Comparison of ENCODE assay signal across 7 mouse cellular contexts in the genomic region with DNA sequence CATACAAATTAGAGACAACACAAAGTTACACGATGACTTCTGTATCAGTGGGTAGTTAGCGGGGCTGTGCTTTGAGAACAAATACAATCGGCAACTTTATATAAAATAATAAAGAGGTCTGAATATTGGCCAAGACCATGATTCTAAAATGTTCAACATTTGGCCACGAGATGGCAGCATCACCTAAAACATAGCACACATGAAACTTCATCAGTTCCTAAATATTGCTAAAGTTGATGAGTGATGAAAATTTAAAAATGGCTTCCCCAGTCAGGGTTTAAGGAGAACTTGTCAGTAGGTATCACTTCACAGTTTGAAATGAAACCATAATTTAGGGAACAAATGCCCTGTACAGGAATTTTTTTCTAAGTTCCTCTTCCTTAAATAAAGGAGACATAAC.
A peak's percentile ranks its signal among the peaks of the same experiment; 100 is the strongest.
DNase-seq lines count a peak whose midpoint lies in the region; ATAC-seq and TF ChIP-seq lines count a peak whose summit lies in the region.

No protein-coding gene starts in this region.

- no peak for ATAC-seq in embryonic facial prominence, embryonic 14.5 days (ENCODE audit: low read depth)
- peak; percentile 63; the same call in 1 of the 2 replicates for ATAC-seq in hindbrain, embryonic 16.5 days
- no peak for ATAC-seq in limb, embryonic 11.5 days (ENCODE audit: insufficient number of reproducible peaks, low FRiP score, low TSS enrichment, low read depth)

- H3K9ac ChIP-seq in embryonic facial prominence, embryonic 14.5 days (ENCODE audit: low read depth, low read length), result no peak overlapping the region
- H3K9ac ChIP-seq in hindbrain, embryonic 16.5 days (ENCODE audit: low read depth, low read length), result no peak overlapping the region
- no peak overlapping the region for H3K9ac ChIP-seq in limb, embryonic 11.5 days (ENCODE audit: low read length)

- no peaks in the 10 kb centered on the region for H3K9me3 ChIP-seq in embryonic facial prominence, embryonic 14.5 days (ENCODE audit: control insufficient read depth, low read length)
- no peaks in the 10 kb centered on the region for H3K9me3 ChIP-seq in hindbrain, embryonic 16.5 days (ENCODE audit: control insufficient read depth, low read length)
- no peaks in the 10 kb centered on the region for H3K9me3 ChIP-seq in limb, embryonic 11.5 days (ENCODE audit: control insufficient read depth, low read length)

- no peak overlapping the region for H3K27ac ChIP-seq in thymus, adult 2 months (ENCODE audit: control insufficient read depth, insufficient read depth, low read length)
- H3K27ac ChIP-seq in embryonic facial prominence, embryonic 14.5 days (replicated peaks; ENCODE audit: low read depth, low read length), result no peak overlapping the region
- no peak overlapping the region for H3K27ac ChIP-seq in hindbrain, embryonic 16.5 days (ENCODE audit: low read depth, low read length)
- no peak overlapping the region for H3K27ac ChIP-seq in limb, embryonic 11.5 days (replicated peaks; ENCODE audit: low read depth, low read length)

- no peaks in the 10 kb centered on the region for H3K27me3 ChIP-seq in thymus, adult 2 months (ENCODE audit: control insufficient read depth, insufficient read depth, low read length)
- H3K27me3 ChIP-seq in embryonic facial prominence, embryonic 14.5 days (replicated peaks; ENCODE audit: control insufficient read depth, insufficient read depth, low read length), result no peaks in the 10 kb centered on the region
- no peaks in the 10 kb centered on the region for H3K27me3 ChIP-seq in hindbrain, embryonic 16.5 days (replicated peaks; ENCODE audit: control insufficient read depth, insufficient read depth, low read length)
- H3K27me3 ChIP-seq in limb, embryonic 11.5 days (ENCODE audit: control insufficient read depth, insufficient read depth, low read length), result no peaks in the 10 kb centered on the region

- 32% methylated on average over 4 of the region's 4 CpGs for WGBS in thymus, adult 2 months
- 28% methylated on average over 4 of the region's 4 CpGs for WGBS in embryonic facial prominence, embryonic 14.5 days
- WGBS in hindbrain, embryonic 16.5 days, result 28% methylated on average over 4 of the region's 4 CpGs
- 44% methylated on average over 4 of the region's 4 CpGs for WGBS in limb, embryonic 11.5 days

- no peak for TF ChIP-seq CTCF in thymus, adult 2 months (IDR thresholded peaks at IDR 0.05; ENCODE audit: borderline replicate concordance, control insufficient read depth, extremely low read depth, insufficient read depth, low read length, poor library complexity)

- no peaks in the 10 kb centered on the region for H3K4me1 ChIP-seq in thymus, adult 2 months (replicated peaks; ENCODE audit: control insufficient read depth, insufficient read depth, low read length)
- no peaks in the 10 kb centered on the region for H3K4me1 ChIP-seq in embryonic facial prominence, embryonic 14.5 days (ENCODE audit: control insufficient read depth, insufficient read depth, low read length)
- H3K4me1 ChIP-seq in hindbrain, embryonic 16.5 days (ENCODE audit: control insufficient read depth, insufficient read depth, low read depth, low read length), result no peaks in the 10 kb centered on the region
- H3K4me1 ChIP-seq in limb, embryonic 11.5 days (ENCODE audit: control insufficient read depth, insufficient read depth, low read length), result no peaks in the 10 kb centered on the region

- H3K36me3 ChIP-seq in thymus, adult 2 months (ENCODE audit: control insufficient read depth, insufficient read depth, low read length), result no peaks in the 10 kb centered on the region
- no peaks in the 10 kb centered on the region for H3K36me3 ChIP-seq in embryonic facial prominence, embryonic 14.5 days (ENCODE audit: control insufficient read depth, insufficient read depth, low read length)
- H3K36me3 ChIP-seq in hindbrain, embryonic 16.5 days (ENCODE audit: control insufficient read depth, insufficient read depth, low read length), result no peaks in the 10 kb centered on the region
- no peaks in the 10 kb centered on the region for H3K36me3 ChIP-seq in limb, embryonic 11.5 days (ENCODE audit: control insufficient read depth, insufficient read depth, low read length)

- DNase-seq in thymus, adult 2 months, result peak; percentile 26
- no peak for DNase-seq in thymus, adult 18-20 months
- peak; percentile 62 for DNase-seq in adrenal gland, postnatal 14 days
- peak; percentile 69 for DNase-seq in embryonic facial prominence, embryonic 14.5 days (ENCODE audit: low spot score)
- peak; percentile 80 for DNase-seq in limb, embryonic 11.5 days (ENCODE audit: low spot score)
- peak; percentile 22 for DNase-seq in retina, adult 2 months (ENCODE audit: low read depth, low spot score)

- H3K4me2 ChIP-seq in embryonic facial prominence, embryonic 14.5 days (ENCODE audit: low read depth, low read length), result no peak overlapping the region
- no peak overlapping the region for H3K4me2 ChIP-seq in hindbrain, embryonic 16.5 days (ENCODE audit: low read length)
- H3K4me2 ChIP-seq in limb, embryonic 11.5 days (ENCODE audit: low read depth, severe bottlenecking), result no peak overlapping the region

- H3K4me3 ChIP-seq in thymus, adult 2 months (ENCODE audit: control insufficient read depth, insufficient read depth, low read length), result no peak overlapping the region
- no peak overlapping the region for H3K4me3 ChIP-seq in embryonic facial prominence, embryonic 14.5 days (ENCODE audit: low read depth, low read length)
- no peak overlapping the region for H3K4me3 ChIP-seq in hindbrain, embryonic 16.5 days (ENCODE audit: low read length)
- no peak overlapping the region for H3K4me3 ChIP-seq in limb, embryonic 11.5 days (ENCODE audit: low read depth, low read length)

- no peak for TF ChIP-seq POLR2A in thymus, adult 2 months (IDR thresholded peaks at IDR 0.05; ENCODE audit: control insufficient read depth, extremely low read depth, insufficient read depth, low read length, poor library complexity)

Comparison
In these comparisons a context has a peak if more than half of its experiments do, and no peak if none do; other contexts are left out.
1. DNase-seq: peak in thymus, adult 2 months (single experiment), adrenal gland, postnatal 14 days (single experiment), embryonic facial prominence, embryonic 14.5 days (single experiment), limb, embryonic 11.5 days (single experiment) and retina, adult 2 months (single experiment); none in thymus, adult 18-20 months (0 of 2).